In the genomic region with DNA sequence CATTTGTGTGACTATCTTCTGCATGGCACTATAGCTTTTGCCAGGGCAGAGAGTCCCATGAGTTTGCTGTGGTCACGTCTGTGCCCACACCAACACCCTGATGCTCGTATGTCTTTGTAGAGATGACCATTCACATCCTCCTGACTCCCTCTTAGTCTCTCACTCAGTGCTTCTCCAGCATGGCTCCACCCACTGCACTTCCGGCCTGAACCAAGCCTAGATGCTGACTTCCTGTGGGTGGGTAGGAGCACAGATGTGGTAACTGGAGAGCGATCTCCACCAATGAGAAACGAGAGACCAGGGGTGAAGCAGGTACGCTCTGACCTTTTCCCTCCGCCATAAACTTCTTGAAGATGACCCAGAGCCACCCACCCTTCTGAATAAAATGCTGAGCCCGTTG, we compare ENCODE assay signal across 17 mouse cellular contexts. TPM values are rescaled to one million over a fixed set of nuclear protein-coding genes. Genes with fewer than 3 reads are reported as not detected.
DNase-seq lines count a peak whose midpoint lies in the region; ATAC-seq lines count a peak whose summit lies in the region.
"Had no signal": no experiment of that assay in that cellular context is flagged by ENCODE, and none has a peak within 500 bp of the region (broad histone marks: within the 10 kb centered on the region; RNA-seq: fewer than 3 reads in every experiment).

No protein-coding gene starts in this region.

- WGBS in kidney, embryonic 15.5 days, result 91% methylated on average over 8 of the region's 8 CpGs

- H3K27me3 ChIP-seq in kidney, embryonic 15.5 days, result no peaks in the 10 kb centered on the region
- H3K27me3 ChIP-seq: embryonic facial prominence, embryonic 13.5 days; forebrain, embryonic 12.5 days; intestine, embryonic 15.5 days; limb, embryonic 12.5 days had no signal

- ATAC-seq in granulocyte monocyte progenitor cell, adult 5-6 weeks (replicated peaks; ENCODE audit: poor library complexity, severe bottlenecking), result peak; percentile 81
- ATAC-seq in neutrophil, adult 5-6 weeks (ENCODE audit: extremely low read depth, insufficient number of reproducible peaks, low FRiP score, poor library complexity, severe bottlenecking), result peak; percentile 83
- no peak for ATAC-seq in kidney, embryonic 15.5 days (replicated peaks; ENCODE audit: low FRiP score)
- ATAC-seq: intestine, embryonic 15.5 days had no signal

- no peak overlapping the region for H3K27ac ChIP-seq in kidney, embryonic 15.5 days
- H3K27ac ChIP-seq: embryonic facial prominence, embryonic 13.5 days; forebrain, embryonic 12.5 days; gastrocnemius, adult 2 months; intestine, embryonic 15.5 days; limb, embryonic 12.5 days had no signal

- no peaks in the 10 kb centered on the region for H3K36me3 ChIP-seq in kidney, embryonic 15.5 days
- H3K36me3 ChIP-seq: embryonic facial prominence, embryonic 13.5 days; forebrain, embryonic 12.5 days; intestine, embryonic 15.5 days; limb, embryonic 12.5 days had no signal

- no peaks in the 10 kb centered on the region for H3K9me3 ChIP-seq in kidney, embryonic 15.5 days (replicated peaks)
- H3K9me3 ChIP-seq: embryonic facial prominence, embryonic 13.5 days; forebrain, embryonic 12.5 days; intestine, embryonic 15.5 days; limb, embryonic 12.5 days had no signal

- H3K4me2 ChIP-seq in kidney, embryonic 15.5 days, result no peak overlapping the region
- H3K4me2 ChIP-seq: embryonic facial prominence, embryonic 13.5 days; forebrain, embryonic 12.5 days; intestine, embryonic 15.5 days; limb, embryonic 12.5 days had no signal

- no peak overlapping the region for H3K9ac ChIP-seq in kidney, embryonic 15.5 days
- H3K9ac ChIP-seq: embryonic facial prominence, embryonic 13.5 days; forebrain, embryonic 12.5 days; intestine, embryonic 15.5 days; limb, embryonic 12.5 days had no signal

- H3K4me3 ChIP-seq in kidney, embryonic 15.5 days (replicated peaks), result no peak overlapping the region
- H3K4me3 ChIP-seq: embryonic facial prominence, embryonic 13.5 days; forebrain, embryonic 12.5 days; gastrocnemius, adult 2 months; intestine, embryonic 15.5 days; limb, embryonic 12.5 days had no signal

- H3K4me1 ChIP-seq in kidney, embryonic 15.5 days, result no peaks in the 10 kb centered on the region
- H3K4me1 ChIP-seq: embryonic facial prominence, embryonic 13.5 days; forebrain, embryonic 12.5 days; intestine, embryonic 15.5 days; limb, embryonic 12.5 days had no signal

- DNase-seq in spleen, adult 18-20 months, result peak; percentile 26 to 31
- no peak for DNase-seq in spleen, postnatal 14 days (ENCODE audit: low spot score in 2 of 2)
- no peak for DNase-seq in layer of hippocampus, postnatal 36 days
- DNase-seq in kidney, adult 8-10 months, result no peak
- DNase-seq: adrenal gland, adult 8-10 months; cerebellum, postnatal 25 days; gastrocnemius, adult 2 months; heart, postnatal 36 days; kidney, postnatal 4 days; right cerebral cortex, postnatal 25 days had no signal

RNA-seq across cellular contexts. Expression of a gene that starts 55.7 kb away (rescaled TPM):
- total RNA-seq in granulocyte monocyte progenitor cell, adult 5-6 weeks (2014; fragmentation: Nextera tagmentation), result 7.3 and 16.2 TPM in 2 replicates
- total RNA-seq in granulocyte monocyte progenitor cell, adult 5-6 weeks (2017), result 9.3 and 12.1 TPM in 2 replicates
- total RNA-seq in neutrophil, adult 5-6 weeks (2017), result 40.7 and 43.1 TPM in 2 replicates
- polyA plus RNA-seq in kidney, embryonic 15.5 days (2015; fragmentation: Nextera tagmentation; extraction: Ambion mirVana), result 24.0 and 25.5 TPM in 2 replicates
- 10 to 100 TPM; 10.8 to 11.2 TPM for total RNA-seq in layer of hippocampus, postnatal 36 days (2021)

Comparison
In these comparisons a context has a peak if more than half of its experiments do, and no peak if none do; other contexts are left out.
1. DNase-seq: peak in spleen, adult 18-20 months (2 of 2); none in spleen, postnatal 14 days (0 of 2), layer of hippocampus, postnatal 36 days (0 of 2) and kidney, adult 8-10 months (0 of 2).